Mouse (Mus musculus): ENCODE data around the gene Ralgapa2.

Gene Ralgapa2

DNA sequence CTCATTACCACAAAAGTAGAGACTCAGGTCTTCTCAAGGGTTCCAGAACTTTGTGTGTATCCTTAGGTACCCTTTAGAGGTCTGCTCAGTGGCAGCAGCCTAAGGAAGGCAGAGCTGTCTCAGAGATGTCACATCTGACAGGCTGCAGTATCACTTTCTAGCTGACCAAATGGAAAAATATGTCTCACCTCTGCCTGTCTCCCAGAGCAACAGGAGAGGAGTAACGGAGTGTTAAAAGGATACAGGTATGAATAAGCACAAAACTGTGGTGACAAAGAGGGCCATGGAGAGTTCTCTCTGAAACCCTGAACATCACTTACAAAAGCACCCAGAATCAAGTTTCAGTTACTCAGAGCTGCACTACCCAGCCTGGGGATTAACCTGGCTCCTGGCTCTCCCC lies 257.8 kb downstream of the Ralgapa2 start:
- WGBS = 96% methylated on average over 1 of the region's 1 CpGs

DNA sequence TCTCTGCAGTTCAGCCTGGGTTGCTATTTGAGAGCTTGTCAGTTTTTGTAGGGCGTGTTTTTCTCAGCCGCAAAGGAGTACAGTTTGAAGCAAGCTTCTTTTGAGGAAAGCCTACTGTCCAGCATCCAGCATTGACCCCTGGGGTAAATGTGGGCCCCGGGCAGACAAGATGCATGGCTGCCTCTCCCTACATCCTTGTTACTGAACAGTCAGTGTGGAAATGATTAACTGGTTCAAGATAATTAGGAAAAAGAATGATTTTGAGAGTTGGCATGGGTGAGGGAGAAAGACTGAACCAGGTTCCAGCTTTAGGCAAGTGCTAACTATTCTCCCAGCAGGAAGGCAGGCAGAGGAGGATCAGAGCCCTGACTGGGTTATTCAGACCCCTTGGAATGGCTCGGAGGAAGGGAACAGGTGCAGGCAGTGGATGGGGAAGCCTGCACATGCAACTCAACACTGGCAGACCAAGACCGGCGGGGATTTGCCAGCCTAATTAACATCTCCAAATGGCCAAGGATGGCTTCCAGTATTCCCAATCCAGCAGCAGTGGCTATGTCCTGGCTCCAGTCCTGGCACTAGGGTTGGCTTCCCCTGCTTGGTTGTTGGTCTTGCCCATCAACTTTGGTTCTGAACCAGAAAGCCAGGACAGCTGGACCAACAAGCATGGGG lies 261.8 kb downstream of the Ralgapa2 start:
- 82% methylated on average over 6 of the region's 6 CpGs for WGBS

DNA sequence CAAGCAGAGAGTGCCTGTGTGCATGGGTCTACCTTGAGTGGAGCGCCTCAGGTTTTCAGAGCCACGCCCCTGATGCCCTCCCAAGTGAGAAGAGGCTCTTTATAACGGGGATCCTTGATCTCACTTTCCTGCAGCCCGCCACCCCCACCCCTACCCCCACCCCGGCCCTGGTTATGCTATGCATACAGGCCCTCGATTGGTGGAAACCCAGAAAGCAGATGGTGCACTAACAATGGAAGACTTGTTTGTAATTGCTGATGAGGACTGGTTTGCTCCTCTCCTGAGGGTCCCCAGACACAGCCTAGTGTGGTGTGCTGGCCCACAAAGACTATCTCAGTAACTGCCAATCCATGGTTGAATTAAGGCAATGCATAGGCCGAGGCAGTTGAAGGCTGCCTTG lies 263.1 kb downstream of the Ralgapa2 start:
- WGBS = 84% methylated on average over 7 of the region's 7 CpGs

DNA sequence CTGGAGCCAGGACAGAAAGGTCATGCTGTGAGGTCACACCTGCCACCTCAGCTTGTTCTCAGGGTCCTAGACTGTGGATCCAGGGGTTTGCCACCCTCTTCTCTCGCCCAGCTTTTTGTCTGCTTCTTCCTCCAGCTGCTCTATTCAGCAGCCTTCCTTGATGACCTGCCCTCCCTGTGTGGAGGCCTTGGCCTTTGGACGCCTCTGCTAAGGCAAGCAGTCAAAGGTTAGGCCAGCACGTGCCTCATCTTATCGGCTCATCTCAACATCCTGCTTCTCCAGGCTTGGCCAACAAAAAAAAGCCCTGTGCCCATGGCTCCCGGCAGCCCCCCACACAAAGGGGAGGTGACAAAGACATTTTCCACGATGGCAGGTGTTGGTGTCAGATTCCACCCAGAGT lies 264.6 kb downstream of the Ralgapa2 start:
- WGBS = 70% methylated on average over 6 of the region's 6 CpGs

DNA sequence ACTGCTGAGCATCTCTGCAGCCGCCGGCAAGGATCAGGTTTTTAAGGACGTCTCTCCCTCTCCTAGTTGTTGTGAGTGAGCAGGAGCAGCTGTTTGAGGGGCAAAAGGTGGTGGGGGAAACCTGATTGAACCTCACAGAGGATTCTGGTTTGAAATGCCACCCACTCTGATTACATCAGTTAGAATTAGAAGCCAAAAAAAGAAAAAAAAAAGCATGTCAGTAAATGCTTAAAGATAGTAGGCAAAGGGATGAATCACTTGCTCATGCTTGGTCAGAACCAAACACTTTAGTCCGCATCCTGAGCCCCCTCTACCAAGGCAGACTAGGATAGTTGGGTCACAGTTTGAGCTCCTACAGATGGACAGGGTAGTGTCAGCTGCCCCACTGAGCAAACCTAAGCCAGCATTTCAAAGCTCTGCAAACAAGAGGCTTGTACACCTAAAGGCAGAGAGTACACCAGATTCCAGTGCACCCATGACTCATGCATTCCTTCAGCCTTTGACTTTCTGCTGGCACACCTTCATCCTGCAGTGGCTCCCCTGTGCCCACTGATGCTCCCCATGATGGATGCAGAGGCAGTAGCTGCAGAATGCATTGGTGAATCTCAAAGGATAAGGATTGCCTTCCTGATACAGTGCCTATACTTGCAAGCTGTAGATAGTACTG lies 265.6 kb downstream of the Ralgapa2 start:
- WGBS = 44% methylated on average over 4 of the region's 4 CpGs

DNA sequence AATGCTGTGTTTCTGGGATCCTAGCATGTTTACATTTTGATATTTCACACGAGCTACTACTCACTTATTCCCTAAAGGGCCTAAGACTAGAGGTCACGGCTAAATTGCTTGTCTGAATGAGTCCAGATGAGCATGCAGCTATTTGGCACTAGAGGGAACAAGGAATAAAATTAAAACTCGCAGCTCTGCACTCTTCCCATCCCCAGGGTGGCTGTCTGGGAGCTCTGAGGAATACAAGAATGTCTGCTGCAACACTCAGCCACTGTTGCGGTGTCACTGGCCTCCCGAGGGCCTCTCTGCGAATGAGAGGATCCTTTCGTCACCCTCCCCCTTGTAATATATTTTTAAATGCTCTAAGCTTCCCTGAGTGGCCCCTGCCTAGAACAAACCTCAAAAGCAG lies 266.7 kb downstream of the Ralgapa2 start:
- WGBS = 82% methylated on average over 7 of the region's 7 CpGs

DNA sequence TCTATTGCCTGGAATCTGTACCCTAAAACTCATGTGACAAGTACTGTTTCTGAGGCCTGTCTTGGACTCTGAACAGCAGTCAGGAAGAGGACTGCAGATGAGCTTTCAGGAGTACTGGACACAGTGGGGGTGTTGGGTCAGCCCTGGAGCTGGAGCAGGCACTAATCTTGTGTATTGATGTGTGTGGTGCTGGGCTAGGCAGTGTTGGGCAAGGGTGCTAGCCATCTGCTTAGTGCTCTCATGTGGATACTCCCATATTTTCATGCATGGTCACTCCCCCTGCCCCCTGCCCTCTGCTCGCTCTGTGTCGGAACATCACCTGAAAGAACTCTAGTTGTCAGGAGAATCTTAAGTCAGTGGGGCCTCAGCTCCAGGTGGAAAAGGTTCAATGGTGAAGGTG lies 268.1 kb downstream of the Ralgapa2 start:
- 100% methylated on average over 2 of the region's 2 CpGs for WGBS

DNA sequence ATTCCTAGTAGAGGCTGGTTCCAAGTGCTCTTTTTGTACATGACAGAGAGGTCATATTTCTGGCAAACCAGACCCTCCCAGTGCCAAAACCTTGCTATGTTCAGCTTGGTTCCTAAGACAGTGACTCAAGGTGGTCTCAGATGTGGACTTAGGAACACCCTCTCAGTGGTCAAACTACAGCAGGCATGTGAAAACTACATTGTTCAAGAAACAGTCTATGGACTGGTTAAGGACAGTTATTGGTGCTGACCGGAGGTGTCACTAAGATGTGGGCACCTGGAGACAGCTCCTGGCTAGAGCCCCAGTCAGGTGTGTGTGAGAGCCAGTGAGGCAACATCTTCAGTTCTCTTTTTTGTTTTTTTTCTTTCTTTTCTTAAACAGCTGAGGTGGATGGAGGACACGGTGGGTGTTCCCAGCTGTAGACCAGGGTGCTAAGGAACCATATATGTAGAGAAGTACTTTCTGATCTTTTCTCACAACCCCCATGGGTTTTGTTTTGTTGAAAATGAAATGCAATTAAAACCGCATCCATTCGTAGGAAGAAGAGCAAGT lies 272.9 kb downstream of the Ralgapa2 start:
- 81% methylated on average over 4 of the region's 4 CpGs for WGBS

DNA sequence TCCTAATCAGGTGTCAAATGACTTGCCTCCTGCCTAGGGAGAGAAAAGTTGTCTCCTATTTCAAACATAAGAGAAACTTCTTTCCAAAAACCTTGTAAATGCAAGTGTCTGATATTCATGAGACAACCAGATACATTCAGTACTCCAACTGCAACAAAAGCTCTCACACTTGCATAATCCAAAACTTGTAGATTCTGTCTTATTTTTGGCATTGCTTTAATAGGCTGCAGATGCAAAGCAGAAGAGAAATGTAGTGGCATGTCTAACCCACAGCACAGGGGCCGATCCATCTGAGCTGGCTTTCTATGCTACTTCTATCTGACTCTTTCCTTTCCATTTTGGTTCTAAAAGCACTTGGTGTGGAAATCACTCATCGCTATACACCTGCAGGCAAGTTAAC lies 280.7 kb downstream of the Ralgapa2 start:
- 54% methylated on average over 2 of the region's 2 CpGs for WGBS

DNA sequence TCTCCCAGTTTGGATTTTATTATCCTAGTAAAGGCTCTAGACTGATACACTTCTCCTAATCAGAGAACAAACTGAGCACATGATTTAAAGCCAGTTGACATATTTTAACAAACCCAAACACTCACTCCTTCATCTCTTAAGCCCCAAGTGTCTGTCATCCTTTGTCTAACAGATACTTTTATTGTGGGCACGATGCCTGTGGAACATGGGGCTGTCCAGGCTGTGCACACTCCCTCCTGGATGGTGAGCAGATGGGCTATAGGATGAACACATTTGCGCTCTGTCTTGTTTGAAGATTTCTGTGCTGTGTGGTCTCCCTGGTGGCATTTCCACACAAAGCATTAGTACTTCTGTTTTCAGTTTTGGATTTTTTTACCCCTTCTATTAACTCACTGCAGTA lies 283.7 kb downstream of the Ralgapa2 start:
- WGBS = 78% methylated on average over 2 of the region's 2 CpGs

DNA sequence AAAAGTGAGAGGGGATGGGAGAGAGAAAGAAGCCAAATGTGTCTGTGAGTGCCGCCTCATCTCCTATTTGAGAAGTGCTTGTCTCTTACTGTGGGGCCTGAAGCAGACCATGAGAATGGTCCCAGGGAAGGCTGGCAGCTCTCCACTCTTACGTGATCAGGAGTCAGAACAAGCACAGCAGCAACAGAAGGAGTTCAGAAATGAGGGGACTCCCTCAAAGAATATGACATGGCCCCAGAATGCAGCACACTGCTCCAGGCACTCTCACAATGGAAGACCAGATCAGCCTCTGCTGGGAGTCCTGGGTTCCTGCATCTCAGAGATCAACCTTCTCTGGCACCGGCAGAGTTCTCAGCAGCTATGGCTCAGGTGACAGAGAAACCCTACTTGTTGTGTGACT lies 284.5 kb downstream of the Ralgapa2 start:
- 84% methylated on average over 3 of the region's 3 CpGs for WGBS

DNA sequence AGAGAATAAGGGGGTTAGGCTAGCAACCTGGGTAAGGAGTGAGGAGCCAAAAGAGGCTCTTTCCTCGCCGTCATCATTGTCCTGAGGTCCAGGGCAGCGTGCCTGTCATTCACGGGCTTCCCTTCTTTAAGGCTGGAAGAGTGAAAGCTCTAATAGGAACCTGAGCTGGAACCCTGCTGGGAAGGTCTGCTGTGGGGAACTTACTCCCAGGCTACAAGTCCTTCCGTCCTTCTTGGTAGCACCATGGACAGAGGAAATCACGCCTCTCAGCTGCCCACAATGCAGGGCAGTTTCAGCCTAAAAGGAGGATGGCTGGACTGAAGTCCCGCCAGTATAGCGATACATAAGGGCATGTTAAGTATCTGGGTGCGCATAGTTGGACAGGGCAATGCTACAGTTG lies 285.7 kb downstream of the Ralgapa2 start:
- WGBS = 59% methylated on average over 9 of the region's 9 CpGs

DNA sequence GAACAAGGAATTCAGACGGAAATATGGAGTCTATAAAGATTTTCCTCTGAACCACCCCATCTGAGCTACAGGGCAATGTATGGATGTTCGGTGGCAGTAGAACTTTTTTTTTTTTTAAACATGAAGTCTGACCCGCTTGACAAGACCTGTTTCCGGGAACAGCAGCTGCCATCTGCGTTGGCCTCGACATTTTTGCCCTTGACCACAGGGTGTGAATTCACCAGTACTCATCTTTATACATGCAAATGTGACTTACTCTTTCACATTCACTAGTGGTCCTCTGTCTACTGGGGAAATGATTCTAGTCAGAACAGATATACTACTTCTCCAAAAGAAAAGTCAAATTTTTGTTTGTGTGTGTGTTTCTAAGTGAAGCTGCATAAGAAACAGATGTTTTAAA lies 286.3 kb downstream of the Ralgapa2 start:
- 43% methylated on average over 6 of the region's 6 CpGs for WGBS

DNA sequence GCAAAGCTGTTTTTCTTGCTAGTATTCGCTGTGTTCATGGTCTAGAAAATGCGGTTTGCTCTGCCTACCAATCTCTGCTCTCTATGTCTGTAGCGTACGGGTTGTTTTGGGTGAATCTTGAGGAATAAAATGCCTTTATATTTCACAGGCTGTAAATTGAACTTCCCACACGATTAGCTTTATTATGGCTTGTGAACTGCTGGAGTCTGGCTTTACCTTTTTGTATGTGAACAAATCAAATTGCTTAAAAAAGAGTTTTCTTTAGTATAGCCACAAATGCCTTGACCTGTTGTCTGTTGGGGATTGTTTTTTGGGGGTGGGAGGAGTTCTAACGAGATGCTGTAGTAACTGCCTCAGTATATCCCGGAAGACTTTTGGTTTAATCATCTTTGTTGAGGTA lies 288.0 kb downstream of the Ralgapa2 start:
- 32% methylated on average over 7 of the region's 7 CpGs for WGBS

DNA sequence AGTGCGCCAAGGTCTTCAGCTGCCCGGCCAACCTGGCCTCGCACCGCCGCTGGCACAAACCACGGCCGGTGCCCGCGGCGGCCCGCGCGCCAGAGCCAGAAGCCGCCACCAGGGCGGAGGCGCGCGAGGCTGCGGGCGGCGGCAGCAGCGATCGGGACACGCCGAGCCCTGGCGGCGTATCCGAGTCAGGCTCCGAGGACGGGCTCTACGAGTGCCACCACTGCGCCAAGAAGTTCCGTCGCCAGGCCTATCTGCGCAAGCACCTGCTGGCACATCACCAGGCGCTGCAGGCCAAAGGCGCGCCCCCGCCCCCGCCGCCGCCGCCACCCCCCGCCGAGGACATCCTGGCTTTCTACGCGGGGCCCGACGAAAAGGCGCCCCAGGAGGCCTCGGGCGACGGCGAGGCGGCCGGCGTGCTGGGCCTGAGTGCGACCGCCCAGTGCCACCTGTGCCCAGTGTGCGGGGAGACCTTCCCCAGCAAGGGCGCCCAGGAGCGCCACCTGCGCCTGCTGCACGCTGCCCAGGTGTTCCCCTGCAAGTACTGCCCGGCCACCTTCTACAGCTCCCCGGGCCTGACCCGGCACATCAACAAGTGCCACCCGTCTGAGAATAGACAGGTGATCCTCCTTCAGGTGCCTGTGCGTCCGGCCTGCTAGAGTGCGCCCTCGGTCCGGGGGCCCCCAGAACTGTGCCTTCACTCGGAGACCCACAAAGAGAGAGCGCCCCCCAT lies 288.8 kb downstream of the Ralgapa2 start:
- WGBS = 1% methylated on average over 73 of the region's 75 CpGs

DNA sequence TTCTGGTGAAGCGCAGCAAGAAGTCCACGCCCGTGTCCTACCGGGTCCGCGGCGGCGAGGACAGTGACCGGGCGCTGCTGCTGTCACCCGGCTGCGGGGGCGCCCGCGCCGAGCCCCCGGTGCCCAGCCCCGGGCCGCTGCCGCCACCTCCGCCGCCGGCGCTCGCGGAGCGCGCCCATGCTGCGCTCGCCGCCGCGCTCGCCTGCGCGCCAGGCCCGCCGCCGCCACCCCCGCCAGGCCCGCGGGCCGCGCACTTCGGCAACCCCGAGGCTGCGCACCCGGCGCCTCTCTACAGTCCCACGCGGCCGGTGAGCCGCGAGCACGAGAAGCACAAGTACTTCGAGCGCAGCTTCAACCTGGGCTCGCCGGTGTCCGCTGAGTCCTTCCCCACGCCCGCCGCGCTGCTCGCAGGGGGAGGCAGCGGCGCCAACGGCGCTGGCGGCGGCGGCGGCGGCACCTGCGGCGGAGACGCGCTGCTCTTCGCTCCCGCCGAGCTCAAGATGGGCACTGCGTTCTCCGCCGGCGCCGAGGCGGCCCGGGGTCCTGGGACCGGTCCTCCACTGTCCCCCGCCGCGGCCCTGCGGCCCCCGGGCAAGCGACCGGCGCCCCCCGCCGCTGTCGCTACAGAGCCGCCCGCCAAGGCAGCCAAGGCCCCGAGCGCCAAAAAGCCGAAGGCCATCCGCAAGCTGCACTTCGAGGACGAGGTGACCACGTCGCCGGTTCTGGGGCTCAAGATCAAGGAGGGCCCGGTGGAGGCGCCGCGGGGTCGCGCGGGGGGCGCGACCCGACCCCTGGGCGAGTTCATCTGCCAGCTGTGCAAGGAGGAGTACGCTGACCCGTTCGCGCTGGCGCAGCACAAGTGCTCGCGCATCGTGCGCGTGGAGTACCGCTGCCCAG lies 289.6 kb downstream of the Ralgapa2 start:
- 2% methylated on average over 130 of the region's 133 CpGs for WGBS

DNA sequence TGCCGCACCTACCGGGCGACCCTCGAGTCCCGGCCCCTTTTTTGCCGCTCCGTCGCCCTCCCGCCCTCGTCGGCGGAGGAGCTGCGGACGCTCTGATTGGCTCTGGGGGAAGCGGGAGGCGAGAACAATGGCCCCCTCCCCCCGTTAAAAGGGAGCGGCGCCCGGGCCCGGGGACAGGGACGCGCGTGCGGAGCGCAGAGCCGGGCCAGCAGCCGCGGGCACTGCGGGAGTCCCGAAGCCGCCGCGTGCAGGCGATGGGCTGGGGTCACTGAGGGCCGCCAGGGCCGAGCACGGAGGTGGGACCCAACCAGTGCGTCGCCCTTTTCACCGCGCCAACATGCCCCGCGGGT lies 290.2 kb downstream of the Ralgapa2 start:
- under 1% methylated on average over 43 of the region's 44 CpGs for WGBS

DNA sequence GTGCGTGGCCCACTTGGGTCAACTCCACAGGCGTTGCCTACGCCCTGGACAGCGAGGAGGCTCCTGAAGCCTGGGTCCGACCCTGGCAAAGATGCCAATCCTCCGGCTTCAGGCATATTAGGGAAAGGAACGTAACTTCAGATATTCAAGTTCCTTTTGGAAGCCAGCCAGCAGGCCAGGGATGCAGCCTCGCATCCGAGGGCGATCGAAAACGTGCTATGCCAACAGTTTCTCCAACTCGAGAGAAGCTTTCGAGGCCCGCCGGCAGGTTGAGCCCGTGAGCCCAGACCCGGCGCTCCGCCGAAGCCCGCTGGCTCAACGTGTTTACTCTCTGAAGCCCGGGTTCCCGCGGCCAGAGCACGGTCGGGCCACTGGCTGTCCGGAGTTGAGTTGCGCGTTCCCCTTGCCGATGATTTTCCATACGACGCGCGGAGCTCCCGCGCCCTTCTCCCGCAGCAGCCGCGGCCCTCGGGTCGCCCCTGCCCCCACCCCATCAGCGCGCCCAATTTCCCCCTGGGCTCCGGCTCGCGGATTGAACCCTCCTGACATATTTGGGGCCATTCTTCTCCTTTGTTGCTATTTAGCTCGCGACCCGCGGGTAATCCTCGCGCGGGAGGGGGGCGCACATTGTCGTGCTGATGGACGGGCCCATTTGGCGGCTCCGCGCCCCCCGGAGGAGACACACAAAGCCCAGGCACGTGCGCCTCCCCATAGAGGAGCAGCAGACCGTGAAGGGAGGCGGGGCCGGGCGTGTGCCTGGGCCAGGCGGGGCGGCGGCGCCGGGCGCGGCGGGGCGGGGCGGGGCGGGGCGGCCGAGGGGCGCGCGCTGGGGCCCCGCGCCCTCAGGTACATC lies 290.8 kb downstream of the Ralgapa2 start, which contains the start of gene Insm1:
TSS of gene Insm1 (plus strand) at position 846 of the 853 bp plus-strand sequence.
- 2% methylated on average over 77 of the region's 86 CpGs for WGBS

DNA sequence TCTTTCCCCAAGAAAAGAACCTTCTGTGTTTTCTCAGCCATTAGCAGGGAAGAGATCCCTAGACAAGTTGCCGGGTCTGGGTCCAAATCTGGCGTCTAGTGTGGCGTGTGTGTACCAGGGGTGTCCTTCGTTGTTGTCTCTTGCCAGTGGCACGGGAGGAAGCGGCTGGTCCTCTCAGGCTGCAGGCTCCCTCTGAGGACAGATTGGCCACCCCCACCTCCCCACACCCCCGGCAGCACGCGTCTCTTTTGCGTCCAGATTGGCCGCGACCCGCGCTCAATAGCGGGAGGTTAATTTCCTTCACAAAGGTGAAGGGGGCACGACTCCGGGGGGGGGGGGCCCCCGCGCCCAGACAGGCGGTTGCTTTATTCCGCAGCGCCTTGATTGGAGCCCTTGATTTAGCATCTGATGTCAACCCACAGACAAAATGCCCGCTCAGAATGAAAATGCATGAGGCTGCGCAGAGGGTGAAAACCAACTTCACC lies 291.5 kb downstream of the Ralgapa2 start:
- WGBS = 4% methylated on average over 24 of the region's 24 CpGs

DNA sequence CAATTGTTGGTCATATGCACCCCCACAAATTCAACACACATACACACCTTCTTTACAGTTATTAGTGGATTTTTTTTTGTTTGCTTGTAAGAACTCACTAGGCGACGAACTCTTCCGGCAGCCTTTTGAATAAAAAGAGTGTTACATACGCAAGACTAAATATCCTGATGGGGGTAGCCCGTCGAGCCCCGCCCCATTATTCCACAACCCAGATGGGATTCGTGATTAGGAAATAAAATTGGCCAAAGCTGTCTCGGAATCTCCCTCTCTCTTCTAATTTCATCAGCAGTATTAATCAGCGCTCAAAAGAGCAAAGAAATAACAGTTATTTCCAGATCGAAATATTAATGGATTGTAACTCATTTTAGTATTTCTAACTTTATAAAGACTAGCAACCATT lies 292.4 kb downstream of the Ralgapa2 start:
- 46% methylated on average over 11 of the region's 11 CpGs for WGBS
